Mouse (Mus musculus): ENCODE results near the gene 4933436I01Rik. TPM values are rescaled to one million over a fixed set of nuclear protein-coding genes. Genes with fewer than 3 reads are reported as not detected.

The 4933436I01Rik gene
- not detected in 2 replicates for polyA plus RNA-seq (2012; rRNA removed)

DNA sequence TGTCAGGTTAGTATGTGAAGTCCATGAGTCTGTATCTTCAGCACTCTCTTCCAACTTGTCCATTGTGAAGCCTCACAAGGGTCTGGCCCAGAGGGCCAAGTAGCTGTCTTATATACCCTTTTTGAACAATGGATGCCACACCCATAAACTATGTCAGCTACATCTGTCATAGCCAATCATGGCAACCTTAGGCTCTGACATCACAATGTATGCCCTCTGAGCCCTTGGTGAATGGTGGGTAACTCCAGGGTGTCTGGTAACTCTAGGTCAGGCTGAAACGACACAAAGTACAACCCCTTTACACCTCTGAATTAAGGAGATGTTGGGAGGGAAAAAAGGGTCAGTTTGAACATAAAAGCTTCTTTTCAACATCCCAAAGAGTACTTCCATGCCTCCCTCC lies at the start of gene 4933436I01Rik:
Gene 4933436I01Rik (minus strand): TSS at position 101 of the 400 bp plus-strand sequence.
- Histone ChIP-seq H3K4me3 (replicated peaks; ENCODE audit: insufficient read depth, low read depth, low read length) (no peak within 1 kb of the TSS), H3K4me1 (ENCODE audit: control insufficient read depth, insufficient read depth, low read length) (peaks cover 6% of the 10 kb centered on the region; the same call in 1 of the 2 replicates), H3K27me3 (ENCODE audit: control insufficient read depth, insufficient read depth, low read length) (no peaks in the 10 kb centered on the region), H3K27ac (ENCODE audit: insufficient read depth, low read length) (no peak within 1 kb of the TSS)
- no peak for DNase-seq
- 71% methylated on average over 1 of the region's 1 CpGs for WGBS
- TF ChIP-seq POLR2A (IDR thresholded peaks at IDR 0.05; ENCODE audit: borderline replicate concordance, insufficient read depth, low read length) = no peak
- no peak for TF ChIP-seq CTCF (IDR thresholded peaks at IDR 0.05; ENCODE audit: borderline replicate concordance, insufficient read depth, low read depth, low read length)

DNA sequence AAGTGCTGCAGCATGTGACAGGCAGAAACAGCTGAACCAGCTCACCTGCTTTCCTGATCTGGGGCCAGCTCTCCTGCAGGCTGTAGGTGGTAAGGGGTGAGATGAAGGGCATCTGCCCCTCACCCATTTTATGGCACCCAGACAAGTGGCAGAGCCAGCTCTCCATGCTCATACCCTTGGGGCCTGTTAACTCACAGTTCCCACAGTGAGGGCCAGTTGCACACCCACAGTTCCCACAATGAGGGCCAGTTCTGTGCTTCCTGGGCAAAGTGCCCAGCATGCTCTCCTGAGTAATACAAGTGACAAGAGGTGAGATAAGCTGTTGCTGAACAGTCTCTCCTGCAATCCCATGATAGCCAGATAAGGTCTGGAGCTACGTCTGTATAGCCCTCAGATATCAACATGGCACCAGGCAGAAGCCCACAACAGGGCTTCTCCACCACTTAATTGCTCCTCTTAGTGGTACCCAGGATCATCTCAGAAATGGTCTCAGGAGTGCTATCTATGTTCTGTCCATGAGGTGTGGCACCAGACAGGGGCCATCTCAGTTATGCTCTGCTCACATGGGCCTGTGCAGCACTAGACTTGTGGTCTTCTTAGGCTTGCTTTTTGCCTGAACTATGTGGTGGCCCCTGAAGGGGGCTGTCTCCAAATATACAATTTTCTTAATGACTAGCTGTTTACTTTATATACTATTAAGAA lies 3.7 kb upstream of the 4933436I01Rik start:
- peak; percentile 56 to 63 for DNase-seq
- Histone ChIP-seq H3K27ac (ENCODE audit: insufficient read depth, low read length) (no peak overlapping the region), H3K4me1 (ENCODE audit: control insufficient read depth, insufficient read depth, low read length) (peaks cover 6% of the 10 kb centered on the region; the same call in 1 of the 2 replicates), H3K4me3 (replicated peaks; ENCODE audit: insufficient read depth, low read depth, low read length) (no peak overlapping the region), H3K27me3 (ENCODE audit: control insufficient read depth, insufficient read depth, low read length) (no peaks in the 10 kb centered on the region)
- WGBS = 42% methylated on average over 1 of the region's 1 CpGs
- TF ChIP-seq POLR2A (IDR thresholded peaks at IDR 0.05; ENCODE audit: borderline replicate concordance, insufficient read depth, low read length) (no peak), CTCF (IDR thresholded peaks at IDR 0.05; ENCODE audit: borderline replicate concordance, insufficient read depth, low read depth, low read length) (no peak)

DNA sequence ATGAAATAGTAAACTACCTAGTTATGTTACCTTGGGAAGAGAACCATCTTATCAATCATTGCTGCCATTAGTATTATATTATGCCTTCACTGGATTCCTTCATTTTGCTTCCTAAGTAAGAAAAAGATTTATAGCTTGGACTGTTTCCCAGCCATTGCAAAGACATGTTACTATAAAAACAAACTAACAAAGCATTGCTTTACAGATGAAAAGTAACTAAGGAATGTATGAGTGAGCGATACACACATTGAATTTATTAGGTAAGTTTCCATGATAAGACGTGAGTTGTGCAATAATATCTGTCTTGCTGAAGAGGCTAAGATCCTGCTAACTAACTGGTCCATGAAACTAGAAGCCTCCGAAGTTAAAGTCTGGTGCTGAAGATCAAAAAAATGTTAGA lies 37.8 kb downstream of the 4933436I01Rik start:
- Histone ChIP-seq H3K27ac (ENCODE audit: insufficient read depth, low read length) (no peak overlapping the region), H3K27me3 (ENCODE audit: control insufficient read depth, insufficient read depth, low read length) (no peaks in the 10 kb centered on the region), H3K4me3 (replicated peaks; ENCODE audit: insufficient read depth, low read depth, low read length) (no peak overlapping the region), H3K4me1 (ENCODE audit: control insufficient read depth, insufficient read depth, low read length) (no peaks in the 10 kb centered on the region)
- WGBS = 88% methylated on average over 3 of the region's 3 CpGs
- no peak for DNase-seq
- TF ChIP-seq POLR2A (IDR thresholded peaks at IDR 0.05; ENCODE audit: borderline replicate concordance, insufficient read depth, low read length) = no peak
- no peak for TF ChIP-seq CTCF (IDR thresholded peaks at IDR 0.05; ENCODE audit: borderline replicate concordance, insufficient read depth, low read depth, low read length)

Other genes starting within 250 kb of the 4933436I01Rik start
- not detected in 2 replicates for gene Gm1140, start 227.9 kb downstream of the 4933436I01Rik start, polyA plus RNA-seq (2012; rRNA removed)
- not detected in 2 replicates for gene Gm14692, start 225.8 kb downstream of the 4933436I01Rik start, polyA plus RNA-seq (2012; rRNA removed)

All from cerebellum, adult 2 months (tissue).